Mouse (Mus musculus): ENCODE measurements around the gene 5031439G07Rik. TPM values are rescaled to one million over a fixed set of nuclear protein-coding genes. Genes with fewer than 3 reads are reported as not detected.
A peak's percentile ranks its signal among the peaks of the same experiment; 100 is the strongest.

The 5031439G07Rik gene
- polyA plus RNA-seq, 1 experiment from 2014 or later: 9.5 TPM

GRCm38 (mm10) chr15:84986171-84987019, 2.0 kb downstream of the 5031439G07Rik start:
- Histone ChIP-seq H3K27ac (replicated peaks; ENCODE audit: low read depth, low read length) (no peak overlapping the region), H3K4me1 (ENCODE audit: control insufficient read depth, insufficient read depth, low read length) (peaks cover 5% of the 10 kb centered on the region; the same call in 1 of the 2 replicates), H3K4me2 (ENCODE audit: low read depth, severe bottlenecking) (peak overlapping the region; percentile 86), H3K36me3 (ENCODE audit: control insufficient read depth, insufficient read depth, low read length) (0 out of 2 replicates have a peak, but pooled peaks cover 2% of the 10 kb centered on the region), H3K9me3 (ENCODE audit: control insufficient read depth, low read length) (no peaks in the 10 kb centered on the region), H3K9ac (ENCODE audit: low read length) (no peak overlapping the region), H3K27me3 (ENCODE audit: control insufficient read depth, insufficient read depth, low read length) (no peaks in the 10 kb centered on the region), H3K4me3 (ENCODE audit: low read depth, low read length) (peak overlapping the region; percentile 75)
- no peak for ATAC-seq (ENCODE audit: insufficient number of reproducible peaks, low FRiP score, low TSS enrichment, low read depth)
- DNase-seq (ENCODE audit: low spot score): no peak
- 75% methylated on average over 4 of the region's 4 CpGs for WGBS

- Histone ChIP-seq H3K4me1 (ENCODE audit: control insufficient read depth, insufficient read depth, low read length) (peaks cover 5% of the 10 kb centered on the region; the same call in 1 of the 2 replicates), H3K9ac (ENCODE audit: low read length) (no peak overlapping the region), H3K4me3 (ENCODE audit: low read depth, low read length) (no peak overlapping the region), H3K9me3 (ENCODE audit: control insufficient read depth, low read length) (no peaks in the 10 kb centered on the region), H3K4me2 (ENCODE audit: low read depth, severe bottlenecking) (no peak overlapping the region), H3K27ac (replicated peaks; ENCODE audit: low read depth, low read length) (no peak overlapping the region), H3K36me3 (ENCODE audit: control insufficient read depth, insufficient read depth, low read length) (0 out of 2 replicates have a peak, but pooled peaks cover 2% of the 10 kb centered on the region), H3K27me3 (ENCODE audit: control insufficient read depth, insufficient read depth, low read length) (no peaks in the 10 kb centered on the region)
- no peak for DNase-seq (ENCODE audit: low spot score)
- 89% methylated on average over 12 of the region's 12 CpGs for WGBS
- ATAC-seq (ENCODE audit: insufficient number of reproducible peaks, low FRiP score, low TSS enrichment, low read depth): no peak
These were observed 2.7 kb downstream of the 5031439G07Rik start for GRCm38 (mm10) chr15:84985516-84986160.

GRCm38 (mm10) chr15:84983721-84984120, 4.6 kb downstream of the 5031439G07Rik start:
- no peak overlapping the region for H3K4me3 ChIP-seq (ENCODE audit: low read depth, low read length)
- no peak for ATAC-seq (ENCODE audit: insufficient number of reproducible peaks, low FRiP score, low TSS enrichment, low read depth)
- no peak overlapping the region for H3K27ac ChIP-seq (replicated peaks; ENCODE audit: low read depth, low read length)
- H3K4me1 ChIP-seq (ENCODE audit: control insufficient read depth, insufficient read depth, low read length): peaks cover 5% of the 10 kb centered on the region; the same call in 1 of the 2 replicates
- no peak overlapping the region for H3K4me2 ChIP-seq (ENCODE audit: low read depth, severe bottlenecking)
- 83% methylated on average over 7 of the region's 7 CpGs for WGBS
- H3K9ac ChIP-seq (ENCODE audit: low read length): no peak overlapping the region
- 0 out of 2 replicates have a peak, but pooled peaks cover 2% of the 10 kb centered on the region for H3K36me3 ChIP-seq (ENCODE audit: control insufficient read depth, insufficient read depth, low read length)
- no peaks in the 10 kb centered on the region for H3K9me3 ChIP-seq (ENCODE audit: control insufficient read depth, low read length)
- DNase-seq (ENCODE audit: low spot score): no peak
- no peaks in the 10 kb centered on the region for H3K27me3 ChIP-seq (ENCODE audit: control insufficient read depth, insufficient read depth, low read length)

- H3K9me3 ChIP-seq (ENCODE audit: control insufficient read depth, low read length): no peaks in the 10 kb centered on the region
- H3K27ac ChIP-seq (replicated peaks; ENCODE audit: low read depth, low read length): no peak overlapping the region
- H3K27me3 ChIP-seq (ENCODE audit: control insufficient read depth, insufficient read depth, low read length): no peaks in the 10 kb centered on the region
- H3K4me3 ChIP-seq (ENCODE audit: low read depth, low read length): no peak overlapping the region
- no peak overlapping the region for H3K9ac ChIP-seq (ENCODE audit: low read length)
- ATAC-seq (ENCODE audit: insufficient number of reproducible peaks, low FRiP score, low TSS enrichment, low read depth) (no peak), DNase-seq (ENCODE audit: low spot score) (no peak)
- WGBS: 68% methylated on average over 3 of the region's 3 CpGs
- H3K4me1 ChIP-seq (ENCODE audit: control insufficient read depth, insufficient read depth, low read length): no peaks in the 10 kb centered on the region
- H3K36me3 ChIP-seq (ENCODE audit: control insufficient read depth, insufficient read depth, low read length): 0 out of 2 replicates have a peak, but pooled peaks cover 2% of the 10 kb centered on the region
- no peak overlapping the region for H3K4me2 ChIP-seq (ENCODE audit: low read depth, severe bottlenecking)
These were observed 5.5 kb downstream of the 5031439G07Rik start for GRCm38 (mm10) chr15:84982888-84983287.

GRCm38 (mm10) chr15:84981609-84982313, 6.6 kb downstream of the 5031439G07Rik start:
- H3K27ac ChIP-seq (replicated peaks; ENCODE audit: low read depth, low read length): no peak overlapping the region
- 86% methylated on average over 9 of the region's 9 CpGs for WGBS

GRCm38 (mm10) chr15:84975729-84976128, 12.6 kb downstream of the 5031439G07Rik start:
- ATAC-seq (ENCODE audit: insufficient number of reproducible peaks, low FRiP score, low TSS enrichment, low read depth) (no peak), DNase-seq (ENCODE audit: low spot score) (no peak)
- Histone ChIP-seq H3K9ac (ENCODE audit: low read length) (no peak overlapping the region), H3K36me3 (ENCODE audit: control insufficient read depth, insufficient read depth, low read length) (no peaks in the 10 kb centered on the region), H3K4me2 (ENCODE audit: low read depth, severe bottlenecking) (no peak overlapping the region), H3K27ac (replicated peaks; ENCODE audit: low read depth, low read length) (no peak overlapping the region), H3K4me3 (ENCODE audit: low read depth, low read length) (no peak overlapping the region), H3K4me1 (ENCODE audit: control insufficient read depth, insufficient read depth, low read length) (no peaks in the 10 kb centered on the region), H3K9me3 (ENCODE audit: control insufficient read depth, low read length) (no peaks in the 10 kb centered on the region), H3K27me3 (ENCODE audit: control insufficient read depth, insufficient read depth, low read length) (no peaks in the 10 kb centered on the region)
- 46% methylated on average over 4 of the region's 4 CpGs for WGBS

More at GRCm38 (mm10) chr15:84981609-84982313, 6.6 kb downstream of the 5031439G07Rik start:
- H3K36me3 ChIP-seq (ENCODE audit: control insufficient read depth, insufficient read depth, low read length): 0 out of 2 replicates have a peak, but pooled peaks cover 2% of the 10 kb centered on the region
- H3K27me3 ChIP-seq (ENCODE audit: control insufficient read depth, insufficient read depth, low read length): no peaks in the 10 kb centered on the region
- no peak for ATAC-seq (ENCODE audit: insufficient number of reproducible peaks, low FRiP score, low TSS enrichment, low read depth)
- H3K4me3 ChIP-seq (ENCODE audit: low read depth, low read length): no peak overlapping the region
- DNase-seq (ENCODE audit: low spot score): no peak
- no peak overlapping the region for H3K9ac ChIP-seq (ENCODE audit: low read length)
- no peak overlapping the region for H3K4me2 ChIP-seq (ENCODE audit: low read depth, severe bottlenecking)
- no peaks in the 10 kb centered on the region for H3K4me1 ChIP-seq (ENCODE audit: control insufficient read depth, insufficient read depth, low read length)
- no peaks in the 10 kb centered on the region for H3K9me3 ChIP-seq (ENCODE audit: control insufficient read depth, low read length)

GRCm38 (mm10) chr15:84973544-84973871, 14.8 kb downstream of the 5031439G07Rik start:
- Histone ChIP-seq H3K4me1 (ENCODE audit: control insufficient read depth, insufficient read depth, low read length) (no peaks in the 10 kb centered on the region), H3K36me3 (ENCODE audit: control insufficient read depth, insufficient read depth, low read length) (no peaks in the 10 kb centered on the region), H3K9me3 (ENCODE audit: control insufficient read depth, low read length) (no peaks in the 10 kb centered on the region), H3K4me3 (ENCODE audit: low read depth, low read length) (no peak overlapping the region), H3K9ac (ENCODE audit: low read length) (no peak overlapping the region), H3K27ac (replicated peaks; ENCODE audit: low read depth, low read length) (no peak overlapping the region), H3K4me2 (ENCODE audit: low read depth, severe bottlenecking) (no peak overlapping the region), H3K27me3 (ENCODE audit: control insufficient read depth, insufficient read depth, low read length) (no peaks in the 10 kb centered on the region)
- no peak for DNase-seq (ENCODE audit: low spot score)
- no peak for ATAC-seq (ENCODE audit: insufficient number of reproducible peaks, low FRiP score, low TSS enrichment, low read depth)
- 74% methylated on average over 3 of the region's 3 CpGs for WGBS

GRCm38 (mm10) chr15:84972860-84973543, 15.3 kb downstream of the 5031439G07Rik start:
- ATAC-seq (ENCODE audit: insufficient number of reproducible peaks, low FRiP score, low TSS enrichment, low read depth): no peak
- no peaks in the 10 kb centered on the region for H3K4me1 ChIP-seq (ENCODE audit: control insufficient read depth, insufficient read depth, low read length)
- 83% methylated on average over 8 of the region's 8 CpGs for WGBS

More at GRCm38 (mm10) chr15:84972860-84973543, 15.3 kb downstream of the 5031439G07Rik start:
- no peak overlapping the region for H3K27ac ChIP-seq (replicated peaks; ENCODE audit: low read depth, low read length)
- H3K9me3 ChIP-seq (ENCODE audit: control insufficient read depth, low read length): no peaks in the 10 kb centered on the region
- no peak overlapping the region for H3K9ac ChIP-seq (ENCODE audit: low read length)
- no peaks in the 10 kb centered on the region for H3K36me3 ChIP-seq (ENCODE audit: control insufficient read depth, insufficient read depth, low read length)
- H3K27me3 ChIP-seq (ENCODE audit: control insufficient read depth, insufficient read depth, low read length): no peaks in the 10 kb centered on the region
- DNase-seq (ENCODE audit: low spot score): no peak
- H3K4me3 ChIP-seq (ENCODE audit: low read depth, low read length): no peak overlapping the region
- no peak overlapping the region for H3K4me2 ChIP-seq (ENCODE audit: low read depth, severe bottlenecking)

All from limb, embryonic 11.5 days (tissue).